Mouse (Mus musculus): ENCODE measurements around the gene Ddc.

The Ddc gene

GRCm38 (mm10) chr11:11897645-11898357 lies at the start of gene Ddc:
Gene Ddc (minus strand): TSS chr11:11898144.
- DNase-seq: no peak

GRCm38 (mm10) chr11:11945766-11946165 lies 47.8 kb upstream of the Ddc start:
- no peak for DNase-seq

GRCm38 (mm10) chr11:11944814-11945213 lies 46.9 kb upstream of the Ddc start:
- no peak for DNase-seq

GRCm38 (mm10) chr11:11944082-11944349 lies 46.1 kb upstream of the Ddc start:
- no peak for DNase-seq

GRCm38 (mm10) chr11:11943240-11944081 lies 45.5 kb upstream of the Ddc start:
- DNase-seq: no peak

GRCm38 (mm10) chr11:11942320-11943217 lies 44.6 kb upstream of the Ddc start:
- DNase-seq: no peak

GRCm38 (mm10) chr11:11940833-11941681 lies 43.1 kb upstream of the Ddc start:
- DNase-seq: no peak

GRCm38 (mm10) chr11:11939611-11940010 lies 41.7 kb upstream of the Ddc start:
- no peak for DNase-seq

GRCm38 (mm10) chr11:11938591-11938990 lies 40.6 kb upstream of the Ddc start:
- DNase-seq: no peak

- DNase-seq: no peak
Observed at GRCm38 (mm10) chr11:11937340-11938030, 39.5 kb upstream of the Ddc start.

GRCm38 (mm10) chr11:11934808-11935207 lies 36.9 kb upstream of the Ddc start:
- no peak for DNase-seq

GRCm38 (mm10) chr11:11932102-11932789 lies 34.3 kb upstream of the Ddc start:
- DNase-seq: no peak

- no peak for DNase-seq
Observed at GRCm38 (mm10) chr11:11931688-11932087, 33.7 kb upstream of the Ddc start.

GRCm38 (mm10) chr11:11930527-11930926 lies 32.6 kb upstream of the Ddc start:
- no peak for DNase-seq

GRCm38 (mm10) chr11:11929059-11929458 lies 31.1 kb upstream of the Ddc start:
- DNase-seq: no peak

- DNase-seq: no peak
Observed at GRCm38 (mm10) chr11:11928586-11928985, 30.6 kb upstream of the Ddc start.

- no peak for DNase-seq
Observed at GRCm38 (mm10) chr11:11923900-11924299, 26.0 kb upstream of the Ddc start.

- DNase-seq: no peak
Observed at GRCm38 (mm10) chr11:11923345-11923744, 25.4 kb upstream of the Ddc start.

GRCm38 (mm10) chr11:11922106-11922505 lies 24.2 kb upstream of the Ddc start:
- DNase-seq: no peak

- no peak for DNase-seq
Observed at GRCm38 (mm10) chr11:11907703-11908413, 9.9 kb upstream of the Ddc start.

- DNase-seq: no peak
Observed at GRCm38 (mm10) chr11:11905518-11905917, 7.6 kb upstream of the Ddc start.

Data from thymus, postnatal 14 days (tissue).